Mouse (Mus musculus) embryo, embryonic 11 days (tissue): ENCODE measurements at regions not wholly inside any gene's neighbourhood (a gene's known extent, or its start where the extent isn't known, plus 50 kb on each side); places are given as distances from the start of the nearest gene placed in this dataset.
"Not testable (repeated sequence)": the region's sequence is repeated elsewhere in the genome, so short reads cannot be mapped to it uniquely, and the experiment has no call there.

Experiments used
- DNase-seq: peaks from one replicate; pipeline ENCODE4 v3.0.0-alpha.2; 2015

DNA sequence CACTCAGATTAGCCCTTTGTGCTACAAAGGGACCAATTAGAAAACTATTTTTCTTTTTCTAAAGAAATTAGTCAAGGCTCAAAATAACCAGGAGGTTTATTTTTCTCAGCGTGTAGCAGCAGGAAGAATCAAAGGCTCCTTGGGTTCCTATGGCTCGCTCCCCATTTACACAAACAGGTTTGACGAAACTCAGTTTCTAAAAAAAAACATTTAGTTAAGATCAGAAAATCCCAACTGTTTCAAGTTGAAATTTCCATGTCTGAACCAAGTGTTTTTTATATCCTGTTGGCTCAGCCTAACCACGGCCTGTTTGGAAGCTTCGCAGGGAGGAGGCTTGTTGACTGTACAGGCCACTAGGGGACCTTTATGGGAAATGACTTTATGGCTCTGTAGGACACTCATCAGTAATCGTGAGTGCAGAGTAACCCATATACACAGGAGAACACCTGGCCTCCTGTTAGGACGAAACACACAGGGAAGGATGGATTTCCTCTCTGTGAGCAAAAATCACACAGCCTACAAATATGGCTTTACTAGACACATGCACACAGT is 215.6 kb upstream of the Sesn3 start:
- DNase-seq = peak; percentile 23

DNA sequence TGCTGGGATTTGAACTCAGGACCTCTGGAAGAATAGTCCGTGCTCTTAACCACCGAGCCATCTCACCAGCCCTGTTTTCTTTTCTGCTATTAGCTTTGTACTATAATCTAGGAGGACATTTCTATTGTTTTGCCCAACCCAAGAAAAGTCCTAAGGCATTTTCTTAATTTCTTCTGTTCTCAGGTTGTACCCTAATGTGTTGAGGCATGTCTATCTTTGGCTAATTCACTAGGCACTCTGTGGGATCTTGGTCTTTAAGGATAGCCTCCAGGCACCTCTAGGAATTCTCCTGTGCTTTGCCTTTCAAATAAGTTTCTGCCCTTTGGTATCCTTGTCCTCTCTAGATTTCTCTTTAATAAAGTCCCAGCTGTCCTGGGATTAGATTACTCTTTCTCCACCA is 214.6 kb upstream of the Sesn3 start:
- no peak for DNase-seq

DNA sequence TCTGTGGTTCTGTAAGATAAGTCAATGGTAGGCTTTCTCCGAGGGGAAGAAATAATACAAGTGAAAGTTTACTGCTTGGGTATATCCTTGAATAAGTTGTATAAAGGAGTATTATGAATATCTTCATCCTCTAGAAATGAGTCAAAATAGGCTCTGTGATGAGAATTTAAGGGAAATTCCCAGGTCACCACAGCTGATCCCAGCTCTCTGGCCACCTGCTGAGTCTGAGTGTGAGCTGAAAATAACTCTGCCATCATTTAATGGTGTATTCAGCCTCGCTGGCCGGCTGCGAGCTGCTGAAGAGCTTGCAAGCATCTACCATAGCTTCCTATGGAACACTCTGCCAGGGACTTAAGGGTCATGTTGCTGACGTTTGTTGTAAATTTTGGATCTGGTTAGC is 213.5 kb upstream of the Sesn3 start:
- no peak for DNase-seq

DNA sequence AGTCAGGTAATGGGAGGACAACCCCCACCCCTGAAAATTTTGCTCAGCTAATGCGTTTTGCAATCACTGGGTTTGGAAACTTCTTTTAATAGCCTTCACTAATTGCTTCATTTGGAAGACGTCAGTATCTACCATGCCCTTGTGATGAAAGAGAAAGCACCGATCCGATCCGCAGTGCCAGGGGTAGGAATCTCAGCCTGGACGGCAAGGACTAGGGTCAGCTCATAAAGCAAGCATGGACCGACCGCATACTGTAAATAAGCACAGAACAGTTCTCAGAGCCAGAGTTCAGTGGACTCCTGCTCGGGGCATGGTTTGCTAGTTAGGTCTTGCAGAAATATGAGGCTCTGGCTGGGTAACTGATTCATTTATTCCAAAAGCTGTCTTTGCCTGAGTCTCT is 213.0 kb upstream of the Sesn3 start:
- no peak for DNase-seq

DNA sequence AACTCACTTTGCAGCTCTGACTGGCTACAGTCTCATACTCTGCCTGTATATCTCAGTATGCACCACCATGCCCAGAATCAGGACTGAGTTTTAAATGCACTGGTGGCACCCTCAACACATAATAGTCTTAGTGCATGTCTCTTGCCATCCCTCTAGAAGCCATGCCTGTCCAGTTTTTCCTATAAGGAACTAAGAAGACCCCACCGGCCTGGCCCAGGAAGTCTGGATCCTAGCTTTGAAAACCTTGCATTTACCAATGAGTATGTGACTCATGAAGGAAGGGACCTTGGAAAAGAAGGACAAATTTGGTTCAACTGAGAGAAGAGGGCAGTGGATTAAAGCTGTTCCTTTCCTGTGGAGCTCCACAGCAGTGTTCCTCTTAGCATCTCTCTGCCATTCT is 212.2 kb upstream of the Sesn3 start:
- DNase-seq = no peak

DNA sequence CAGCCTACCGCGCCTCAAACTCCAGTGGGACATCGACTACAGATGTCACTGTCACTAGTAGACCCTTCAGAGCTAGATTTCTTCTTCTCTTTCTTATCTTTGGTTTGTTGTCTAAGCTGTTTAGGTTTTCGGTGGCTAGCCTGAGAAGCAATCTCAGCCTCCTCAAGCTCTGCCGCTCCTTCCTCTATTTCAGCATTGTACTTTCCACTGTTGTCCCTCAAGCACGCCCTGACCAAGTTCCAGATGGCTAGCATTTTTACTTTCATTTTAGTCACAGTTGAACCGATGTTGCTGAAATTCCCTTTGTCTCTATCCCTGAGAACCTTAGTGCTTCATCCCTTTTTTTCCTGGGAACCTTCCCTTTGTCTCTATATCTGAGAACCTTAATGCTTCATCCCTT is 208.1 kb upstream of the Sesn3 start:
- not testable (repeated sequence) for DNase-seq

- no peak for DNase-seq
These were observed 205.8 kb upstream of the Sesn3 start for GRCm38 (mm10) chr9:14069076-14069475.

GRCm38 (mm10) chr9:14069770-14070169 is 205.1 kb upstream of the Sesn3 start:
- no peak for DNase-seq

DNA sequence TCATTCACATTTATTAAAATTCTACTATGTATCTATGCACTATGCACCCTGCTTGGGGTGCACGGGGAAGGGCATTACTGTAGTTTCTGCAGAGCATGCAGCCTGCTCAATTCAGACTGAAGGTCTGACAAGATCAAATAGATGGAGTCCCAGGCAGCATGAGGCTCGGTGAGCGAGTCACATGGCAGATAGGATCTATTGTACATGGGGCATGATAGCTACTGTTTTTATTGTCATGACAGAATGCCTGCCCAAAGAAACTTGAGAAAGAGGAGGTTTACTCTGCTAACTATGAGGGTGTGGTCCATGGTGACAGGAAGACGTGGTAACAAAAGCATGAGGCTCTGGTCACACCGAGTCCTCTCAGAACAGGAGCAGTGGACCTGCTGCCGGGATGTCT is 203.1 kb upstream of the Sesn3 start:
- DNase-seq = no peak

DNA sequence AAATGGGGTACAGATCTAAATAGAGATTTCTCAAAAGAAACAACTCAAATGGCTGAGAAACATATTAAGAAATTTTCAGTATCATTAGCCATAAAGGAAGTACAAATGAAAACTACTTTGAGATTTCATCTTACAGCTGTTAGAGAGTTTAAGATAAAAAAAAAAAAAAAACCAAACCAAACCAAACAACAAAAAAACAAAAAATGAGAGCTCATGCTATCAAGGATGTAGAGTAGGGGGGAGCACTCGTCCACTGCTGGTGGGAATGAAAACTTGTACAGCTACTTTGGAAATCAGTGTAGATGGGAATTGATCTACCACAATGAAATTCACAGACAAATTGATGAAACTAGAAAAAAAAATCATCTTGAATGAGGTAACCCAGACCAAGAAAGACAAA is 201.9 kb upstream of the Sesn3 start:
- no peak for DNase-seq

DNA sequence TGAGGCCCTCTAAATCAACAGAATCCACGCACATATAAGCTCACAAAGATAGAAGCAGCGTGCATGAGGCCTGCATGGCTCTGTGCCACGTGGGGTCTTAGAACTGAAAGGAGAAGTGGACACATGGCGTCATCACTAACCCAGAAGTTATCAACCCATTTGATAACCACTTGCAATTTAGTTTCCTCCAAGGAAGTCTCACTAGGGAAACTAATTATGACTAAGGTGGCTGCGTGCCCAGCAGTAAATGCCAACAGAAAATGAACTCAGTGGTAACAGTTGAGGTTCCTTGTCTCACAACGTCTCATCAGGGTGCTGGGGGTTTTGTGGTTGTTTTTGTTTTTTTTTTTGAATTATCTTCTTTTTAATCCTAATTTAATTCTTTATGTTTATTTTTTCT is 200.6 kb upstream of the Sesn3 start:
- DNase-seq = no peak

GRCm38 (mm10) chr9:14074866-14075265 is 200.0 kb upstream of the Sesn3 start:
- not testable (repeated sequence) for DNase-seq

- DNase-seq = no peak
These were observed 199.4 kb upstream of the Sesn3 start for GRCm38 (mm10) chr9:14075452-14075851.

- DNase-seq = no peak
These were observed 199.0 kb upstream of the Sesn3 start for GRCm38 (mm10) chr9:14075868-14076267.

- DNase-seq = no peak
These were observed 198.1 kb upstream of the Sesn3 start for GRCm38 (mm10) chr9:14076728-14077127.

DNA sequence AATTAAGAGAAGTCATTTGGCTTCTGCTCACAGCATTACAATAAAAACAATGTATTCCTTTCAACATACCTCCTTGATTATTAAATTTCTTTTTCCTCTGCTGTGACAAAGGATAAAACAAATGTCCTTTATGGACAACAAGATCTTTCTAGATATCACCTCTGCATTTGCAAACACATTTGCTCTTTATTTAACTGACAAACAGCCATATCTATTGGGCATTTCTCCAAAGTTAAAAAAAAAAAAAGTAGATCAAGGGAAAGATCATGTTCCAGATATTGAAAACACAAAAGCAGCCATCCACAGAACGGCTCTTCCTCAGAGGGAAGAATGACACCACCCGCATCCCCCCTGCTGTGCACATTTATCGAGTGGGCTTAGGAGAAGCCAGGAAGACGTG is 193.7 kb upstream of the Sesn3 start:
- no peak for DNase-seq

GRCm38 (mm10) chr9:14086201-14086600 is 188.7 kb upstream of the Sesn3 start:
- no peak for DNase-seq

GRCm38 (mm10) chr9:14086611-14087010 is 188.3 kb upstream of the Sesn3 start:
- no peak for DNase-seq

DNA sequence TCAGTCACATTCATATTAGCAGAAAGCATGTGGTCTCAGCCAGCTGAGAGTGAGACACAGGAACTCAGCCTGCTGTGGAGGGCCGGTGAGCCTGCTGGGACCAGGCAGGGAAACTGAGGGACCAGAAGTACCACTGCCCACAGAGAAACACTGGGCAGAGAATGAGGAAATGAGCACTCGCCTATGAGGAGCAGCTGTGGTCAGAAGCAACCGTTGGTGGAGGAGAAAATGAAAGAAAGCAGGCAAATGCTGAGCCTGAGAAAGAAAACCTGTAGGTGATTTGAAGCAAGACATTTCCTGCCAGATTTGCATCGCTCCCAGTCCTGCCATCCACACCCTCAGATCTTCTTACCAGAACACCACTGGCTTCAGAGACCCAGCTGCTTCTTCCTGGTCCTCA is 187.0 kb upstream of the Sesn3 start:
- no peak for DNase-seq

- DNase-seq = no peak
These were observed 185.0 kb upstream of the Sesn3 start for GRCm38 (mm10) chr9:14089791-14090256.

DNA sequence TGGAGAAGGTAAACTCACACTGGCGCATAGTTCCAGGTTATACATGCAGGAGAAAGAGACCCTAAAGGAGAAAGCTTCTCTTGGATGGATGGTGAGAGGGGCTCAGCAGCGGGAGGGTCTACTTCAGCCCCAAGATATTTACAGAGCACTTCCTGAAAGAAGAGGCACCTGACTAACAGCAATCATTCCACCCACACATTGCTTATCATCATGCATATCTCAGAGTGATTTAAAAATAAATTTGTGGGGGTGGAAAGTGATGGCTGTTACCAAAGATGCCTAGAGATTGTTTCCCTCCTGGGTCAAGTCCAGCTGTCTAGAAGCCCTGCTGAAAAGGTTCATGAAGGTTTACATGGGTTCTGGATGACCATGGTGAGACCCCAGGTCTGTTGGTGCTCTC is 184.4 kb upstream of the Sesn3 start:
- DNase-seq = no peak

- DNase-seq = no peak
These were observed 183.6 kb upstream of the Sesn3 start for GRCm38 (mm10) chr9:14091099-14091930.

- DNase-seq = peak; percentile 25
These were observed 181.8 kb upstream of the Sesn3 start for GRCm38 (mm10) chr9:14092996-14093442.

DNA sequence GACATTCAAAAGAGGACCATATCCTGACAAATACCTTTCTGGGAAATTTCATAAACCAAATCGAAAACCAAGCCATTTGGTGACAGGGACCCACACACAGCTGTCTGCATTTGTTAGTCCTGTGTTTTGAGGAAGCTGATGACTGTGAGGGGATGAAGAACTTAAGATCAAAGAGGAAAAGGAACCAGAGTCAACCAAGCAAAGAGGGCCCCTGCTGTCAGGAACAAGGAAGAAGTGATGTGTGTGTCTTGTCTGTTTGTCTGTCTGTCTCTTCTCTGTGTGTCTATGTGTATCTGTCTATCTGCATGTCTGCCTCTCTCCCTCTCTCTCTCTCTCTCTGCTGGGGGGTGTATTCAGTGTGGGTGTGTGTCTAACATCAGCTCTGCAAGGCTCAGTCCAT is 171.3 kb upstream of the Sesn3 start:
- no peak for DNase-seq

- DNase-seq = no peak
These were observed 169.9 kb upstream of the Sesn3 start for GRCm38 (mm10) chr9:14104921-14105320.
